Mouse (Mus musculus) hindbrain, embryonic 12.5 days (tissue): ENCODE results near the gene Olfr414. TPM values are rescaled to one million over a fixed set of nuclear protein-coding genes. Genes with fewer than 3 reads are reported as not detected.

Experiments
- ATAC-seq: fragments of 200-750 bp; cut with Nextera tagmentation; 2 replicates; pipeline ENCODE4 v1.8.0; 2017; ENCODE audit warnings: moderate TSS enrichment; ENCODE audit not compliant: low FRiP score
- H3K27ac ChIP-seq: fragments of 300-500 bp; sonication (generic); 2 replicates; pipeline ENCODE4 v1.5.1; 2016; ENCODE audit warnings: mild to moderate bottlenecking
- H3K27me3 ChIP-seq: fragments of 300-500 bp; sonication (generic); 2 replicates; pipeline ENCODE4 v1.6.1; 2016; ENCODE audit warnings: mild to moderate bottlenecking
- H3K36me3 ChIP-seq: fragments of 300-500 bp; sonication (generic); 2 replicates; pipeline ENCODE4 v1.6.1; 2016; ENCODE audit warnings: mild to moderate bottlenecking
- H3K4me1 ChIP-seq: fragments of 300-500 bp; sonication (generic); 2 replicates; pipeline ENCODE4 v1.6.1; 2016
- H3K4me2 ChIP-seq: fragments of 300-500 bp; sonication (generic); replicated peaks from 2 replicates; pipeline ENCODE4 v1.6.1; 2016; ENCODE audit warnings: mild to moderate bottlenecking
- H3K4me3 ChIP-seq: fragments of 300-500 bp; sonication (generic); 2 replicates; pipeline ENCODE4 v1.5.1; 2016; ENCODE audit warnings: mild to moderate bottlenecking
- H3K9ac ChIP-seq: fragments of 300-500 bp; sonication (generic); 2 replicates; pipeline ENCODE4 v1.6.1; 2016; ENCODE audit warnings: mild to moderate bottlenecking, moderate library complexity
- H3K9me3 ChIP-seq: fragments of 300-500 bp; sonication (generic); replicated peaks from 2 replicates; pipeline ENCODE4 v1.6.1; 2016; ENCODE audit warnings: mild to moderate bottlenecking
- WGBS: fragments of 180-500 bp; shearing (Covaris S2); methylation state at CpG from one replicate; pipeline ENCODE4 v1.1.7; 2016; 5-methylcytosine and 5-hydroxymethylcytosine counted together
- polyA plus RNA-seq: library from polyadenylated mRNA; unstranded; fragments of >200 nt; fragmentation: Nextera tagmentation; extraction: Ambion mirVana; gene quantifications from 2 replicates; pipeline ENCODE4 v1.2.1, GENCODE M21; 2016

Olfr414 gene
- polyA plus RNA-seq: not detected in 2 replicates

DNA sequence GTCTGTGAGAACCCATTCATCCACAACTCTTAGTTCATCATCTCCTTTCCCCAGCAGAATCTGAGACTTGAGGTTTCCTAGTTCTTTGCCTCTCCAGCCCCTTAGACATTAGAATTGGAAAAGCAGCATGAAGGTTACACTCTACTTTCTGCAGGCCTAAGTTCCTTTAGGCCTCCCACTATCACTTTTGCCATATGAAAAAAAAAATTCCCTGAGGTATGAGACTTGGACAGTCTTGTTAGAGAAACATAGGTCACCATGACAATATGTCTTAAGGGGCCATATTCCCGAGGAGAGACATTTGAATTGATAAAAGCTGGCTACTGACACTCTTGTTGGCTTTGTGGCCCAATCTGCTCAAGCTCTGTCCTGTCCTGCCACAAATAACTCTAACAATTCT lies at the start of gene Olfr414:
Gene Olfr414, plus strand, starts transcription at position 301 of the 400 bp plus-strand sequence.
- Histone ChIP-seq H3K36me3 (no peaks in the 10 kb centered on the region), H3K27ac (no peak within 1 kb of the TSS), H3K4me1 (no peaks in the 10 kb centered on the region), H3K27me3 (no peaks in the 10 kb centered on the region), H3K9me3 (no peaks in the 10 kb centered on the region), H3K4me3 (no peak within 1 kb of the TSS), H3K9ac (no peak within 1 kb of the TSS), H3K4me2 (no peak within 1 kb of the TSS)
- 82% methylated on average over 1 of the region's 1 CpGs for WGBS
- no peak for ATAC-seq

- H3K4me1 ChIP-seq: no peaks in the 10 kb centered on the region
- no peaks in the 10 kb centered on the region for H3K9me3 ChIP-seq
- no peaks in the 10 kb centered on the region for H3K27me3 ChIP-seq
- no peak within 1 kb of the TSS for H3K27ac ChIP-seq
- WGBS: 87% methylated on average over 2 of the region's 2 CpGs
- no peak within 1 kb of the TSS for H3K4me2 ChIP-seq
- H3K36me3 ChIP-seq: no peaks in the 10 kb centered on the region
- no peak within 1 kb of the TSS for H3K4me3 ChIP-seq
- no peak within 1 kb of the TSS for H3K9ac ChIP-seq
- ATAC-seq: no peak
Measured at GRCm38 (mm10) chr1:174390746-174391145, 33.1 kb upstream of the Olfr414 start, which contains the start of gene Olfr248. TSS of gene Olfr248 (plus strand) at chr1:174391046.

- Histone ChIP-seq H3K4me2 (no peak overlapping the region), H3K4me3 (no peak overlapping the region), H3K4me1 (no peaks in the 10 kb centered on the region), H3K27ac (no peak overlapping the region), H3K9ac (no peak overlapping the region), H3K36me3 (no peaks in the 10 kb centered on the region), H3K9me3 (no peaks in the 10 kb centered on the region), H3K27me3 (no peaks in the 10 kb centered on the region)
- ATAC-seq: no peak
- WGBS: 85% methylated on average over 4 of the region's 4 CpGs
Measured at GRCm38 (mm10) chr1:174422959-174423358, 905 bp upstream of the Olfr414 start.

DNA sequence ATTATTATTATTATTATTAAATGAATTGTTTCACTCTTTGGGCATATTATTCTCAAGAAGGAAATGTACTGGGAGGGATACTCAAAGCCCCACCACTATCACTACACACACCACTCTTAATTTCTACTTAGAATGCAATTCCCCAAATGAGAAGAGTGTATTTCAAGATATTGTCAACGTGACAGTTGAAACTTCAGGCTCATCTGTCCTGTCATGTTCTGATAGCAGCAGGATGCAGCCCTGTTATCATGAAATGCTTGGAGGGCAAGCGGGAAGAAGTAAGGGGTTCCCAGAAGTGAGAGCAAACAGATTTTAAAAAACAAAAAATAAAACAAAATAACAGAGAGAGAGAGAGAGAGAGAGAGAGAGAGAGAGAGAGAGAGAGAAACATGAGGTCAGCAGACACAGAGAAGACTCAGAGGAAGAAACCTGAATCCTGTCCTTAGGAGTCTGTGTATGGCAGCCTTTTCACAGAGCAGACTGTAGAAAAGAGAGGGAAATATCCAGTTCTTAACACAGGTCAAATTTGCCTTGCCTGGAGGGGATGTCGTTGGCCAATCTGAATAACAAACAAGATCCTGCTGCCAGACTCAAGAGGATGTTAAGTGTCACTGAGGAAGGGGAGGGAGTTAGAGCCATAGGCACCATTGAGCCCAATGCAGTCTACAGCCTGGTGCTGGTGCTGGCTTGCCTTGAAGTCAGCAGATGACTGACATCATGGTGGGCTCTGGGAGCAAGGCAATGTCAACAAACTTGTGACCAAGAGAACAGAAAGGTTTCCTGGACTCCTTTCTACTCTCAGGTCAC lies 2.5 kb downstream of the Olfr414 start:
- 60% methylated on average over 3 of the region's 3 CpGs for WGBS
- H3K4me3 ChIP-seq: no peak overlapping the region
- H3K9ac ChIP-seq: no peak overlapping the region
- H3K27ac ChIP-seq: no peak overlapping the region
- no peaks in the 10 kb centered on the region for H3K9me3 ChIP-seq
- H3K4me1 ChIP-seq: no peaks in the 10 kb centered on the region
- no peaks in the 10 kb centered on the region for H3K27me3 ChIP-seq
- no peak overlapping the region for H3K4me2 ChIP-seq
- no peak for ATAC-seq
- no peaks in the 10 kb centered on the region for H3K36me3 ChIP-seq

GRCm38 (mm10) chr1:174427402-174427801 lies 3.5 kb downstream of the Olfr414 start:
- Histone ChIP-seq H3K27ac (no peak overlapping the region), H3K27me3 (no peaks in the 10 kb centered on the region), H3K4me3 (no peak overlapping the region), H3K4me1 (no peaks in the 10 kb centered on the region), H3K4me2 (no peak overlapping the region), H3K36me3 (no peaks in the 10 kb centered on the region), H3K9me3 (no peaks in the 10 kb centered on the region), H3K9ac (no peak overlapping the region)
- no peak for ATAC-seq
- 87% methylated on average over 1 of the region's 1 CpGs for WGBS

- Histone ChIP-seq H3K9ac (no peak overlapping the region), H3K4me1 (no peaks in the 10 kb centered on the region), H3K36me3 (no peaks in the 10 kb centered on the region), H3K4me2 (no peak overlapping the region), H3K27ac (no peak overlapping the region), H3K4me3 (no peak overlapping the region), H3K27me3 (no peaks in the 10 kb centered on the region), H3K9me3 (no peaks in the 10 kb centered on the region)
- WGBS: 96% methylated on average over 2 of the region's 2 CpGs
- ATAC-seq: no peak
Measured at GRCm38 (mm10) chr1:174428407-174428806, 4.5 kb downstream of the Olfr414 start.

DNA sequence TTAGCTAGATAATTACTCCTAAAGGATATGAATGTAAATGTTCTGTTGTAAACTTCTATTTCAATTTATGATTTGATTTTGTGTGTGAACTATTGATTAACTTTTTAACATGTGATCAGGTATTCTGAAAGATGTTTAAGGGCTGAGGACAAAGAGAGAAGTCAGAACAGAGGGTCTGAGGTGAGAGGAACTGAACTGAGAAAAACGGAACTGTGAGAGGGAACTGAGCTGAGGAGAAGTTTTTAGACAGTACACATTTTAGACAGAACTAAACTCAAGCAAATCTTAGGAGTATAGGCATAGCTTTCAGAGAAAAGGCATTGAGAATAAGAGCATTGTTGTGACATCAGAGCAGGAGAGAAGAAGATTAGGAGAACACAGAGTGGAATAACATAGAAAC lies 10.3 kb downstream of the Olfr414 start:
- no peak for ATAC-seq
- Histone ChIP-seq H3K27me3 (no peaks in the 10 kb centered on the region), H3K36me3 (no peaks in the 10 kb centered on the region), H3K9ac (no peak overlapping the region), H3K4me2 (no peak overlapping the region), H3K27ac (no peak overlapping the region), H3K4me1 (no peaks in the 10 kb centered on the region), H3K4me3 (no peak overlapping the region), H3K9me3 (no peaks in the 10 kb centered on the region)
- WGBS: 56% methylated on average over 1 of the region's 1 CpGs

- H3K27ac ChIP-seq: no peak within 1 kb of the TSS
- H3K36me3 ChIP-seq: no peaks in the 10 kb centered on the region
- no peaks in the 10 kb centered on the region for H3K27me3 ChIP-seq
- H3K9me3 ChIP-seq: no peaks in the 10 kb centered on the region
- WGBS: 83% methylated on average over 1 of the region's 1 CpGs
- no peak within 1 kb of the TSS for H3K9ac ChIP-seq
- no peak within 1 kb of the TSS for H3K4me2 ChIP-seq
- no peak within 1 kb of the TSS for H3K4me3 ChIP-seq
- no peaks in the 10 kb centered on the region for H3K4me1 ChIP-seq
- no peak for ATAC-seq
Measured at GRCm38 (mm10) chr1:174441782-174442181, 17.9 kb downstream of the Olfr414 start, which contains the start of gene Olfr220. TSS of gene Olfr220 (plus strand) at chr1:174442082.

GRCm38 (mm10) chr1:174455100-174455499 lies 31.2 kb downstream of the Olfr414 start:
- Histone ChIP-seq H3K27me3 (no peaks in the 10 kb centered on the region), H3K27ac (no peak overlapping the region), H3K9ac (no peak overlapping the region), H3K4me3 (no peak overlapping the region), H3K9me3 (no peaks in the 10 kb centered on the region), H3K4me1 (no peaks in the 10 kb centered on the region), H3K4me2 (no peak overlapping the region), H3K36me3 (no peaks in the 10 kb centered on the region)
- no peak for ATAC-seq
- 84% methylated on average over 2 of the region's 2 CpGs for WGBS

GRCm38 (mm10) chr1:174465385-174465784 lies 41.5 kb downstream of the Olfr414 start:
- WGBS: 87% methylated on average over 3 of the region's 3 CpGs
- H3K4me1 ChIP-seq: no peaks in the 10 kb centered on the region
- H3K27me3 ChIP-seq: 0 out of 2 replicates have a peak, but pooled peaks cover 4% of the 10 kb centered on the region
- no peak overlapping the region for H3K4me2 ChIP-seq
- H3K4me3 ChIP-seq: no peak overlapping the region
- H3K36me3 ChIP-seq: no peaks in the 10 kb centered on the region
- no peak overlapping the region for H3K27ac ChIP-seq
- no peak for ATAC-seq
- H3K9ac ChIP-seq: no peak overlapping the region
- no peaks in the 10 kb centered on the region for H3K9me3 ChIP-seq

DNA sequence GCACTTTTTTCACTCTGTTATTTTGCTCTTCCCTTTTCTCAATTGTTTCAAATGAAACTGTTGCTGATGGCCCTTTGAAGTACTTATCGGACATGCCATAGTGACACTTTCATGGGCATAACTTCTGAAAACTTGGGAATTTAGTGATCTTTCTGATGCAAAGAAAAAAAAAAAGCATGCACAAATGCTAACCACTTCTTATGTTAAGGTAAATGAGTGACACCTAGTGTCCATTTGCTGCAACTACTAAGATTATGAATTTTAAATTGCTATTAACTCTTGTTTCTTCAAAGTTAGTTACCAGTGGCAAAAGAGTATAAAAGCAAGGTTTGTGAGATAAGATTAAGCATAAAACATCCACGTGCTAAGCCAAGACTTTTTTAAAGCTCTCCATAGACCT lies 42.4 kb downstream of the Olfr414 start:
- ATAC-seq: no peak
- H3K4me3 ChIP-seq: no peak overlapping the region
- WGBS: 41% methylated on average over 2 of the region's 2 CpGs
- no peak overlapping the region for H3K27ac ChIP-seq
- no peak overlapping the region for H3K4me2 ChIP-seq
- H3K9me3 ChIP-seq: no peaks in the 10 kb centered on the region
- no peak overlapping the region for H3K9ac ChIP-seq
- no peaks in the 10 kb centered on the region for H3K36me3 ChIP-seq
- no peaks in the 10 kb centered on the region for H3K4me1 ChIP-seq
- 0 out of 2 replicates have a peak, but pooled peaks cover 4% of the 10 kb centered on the region for H3K27me3 ChIP-seq

DNA sequence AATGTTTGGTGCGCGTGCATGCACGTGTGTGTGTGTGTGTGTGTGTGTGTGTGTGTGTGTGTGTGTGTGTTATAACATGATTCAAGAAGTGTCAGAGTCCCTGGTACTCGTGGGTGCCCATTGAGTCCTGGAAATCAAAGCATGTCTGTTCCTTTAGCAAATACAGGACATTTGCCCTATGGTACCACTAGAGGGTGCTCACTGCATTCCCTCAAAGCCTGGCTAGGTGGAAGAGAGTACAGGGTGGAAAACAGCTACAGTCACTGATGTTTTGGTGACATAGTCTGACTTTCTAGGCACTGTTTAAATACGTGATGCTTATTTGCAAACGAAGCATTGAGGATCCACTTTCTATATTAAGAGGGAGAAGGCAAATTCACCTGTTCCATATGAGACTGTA lies 45.9 kb downstream of the Olfr414 start:
- Histone ChIP-seq H3K4me1 (no peaks in the 10 kb centered on the region), H3K36me3 (no peaks in the 10 kb centered on the region), H3K4me2 (no peak overlapping the region), H3K4me3 (no peak overlapping the region), H3K9me3 (no peaks in the 10 kb centered on the region), H3K27me3 (0 out of 2 replicates have a peak, but pooled peaks cover 4% of the 10 kb centered on the region), H3K9ac (no peak overlapping the region), H3K27ac (no peak overlapping the region)
- ATAC-seq: peak; percentile 70
- WGBS: 9% methylated on average over 6 of the region's 6 CpGs

DNA sequence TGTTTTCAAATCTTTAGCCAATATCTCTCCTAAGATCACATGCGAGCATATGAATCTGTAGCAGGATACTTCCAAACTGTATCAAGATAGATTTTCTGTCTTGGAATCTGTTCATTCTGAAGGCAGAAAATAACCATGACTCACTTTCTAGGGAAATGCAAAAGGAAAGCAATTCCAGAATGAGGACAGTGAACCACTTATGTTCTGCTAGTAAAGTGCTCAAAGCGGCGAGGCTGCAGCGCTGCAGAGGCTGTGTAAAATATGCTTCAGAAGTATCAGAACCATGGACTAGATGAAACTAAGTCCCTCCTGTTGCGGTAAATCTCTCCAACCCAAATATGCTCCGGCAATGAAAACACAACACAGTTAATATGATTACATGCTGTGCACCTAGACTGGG lies 58.7 kb downstream of the Olfr414 start:
- Histone ChIP-seq H3K4me1 (no peaks in the 10 kb centered on the region), H3K4me3 (no peak overlapping the region), H3K4me2 (no peak overlapping the region), H3K9ac (no peak overlapping the region), H3K36me3 (no peaks in the 10 kb centered on the region), H3K9me3 (no peaks in the 10 kb centered on the region), H3K27me3 (no peaks in the 10 kb centered on the region), H3K27ac (no peak overlapping the region)
- no peak for ATAC-seq
- WGBS: 94% methylated on average over 6 of the region's 6 CpGs
